13 mouse cellular contexts compared by ENCODE assay signal in the genomic region with DNA sequence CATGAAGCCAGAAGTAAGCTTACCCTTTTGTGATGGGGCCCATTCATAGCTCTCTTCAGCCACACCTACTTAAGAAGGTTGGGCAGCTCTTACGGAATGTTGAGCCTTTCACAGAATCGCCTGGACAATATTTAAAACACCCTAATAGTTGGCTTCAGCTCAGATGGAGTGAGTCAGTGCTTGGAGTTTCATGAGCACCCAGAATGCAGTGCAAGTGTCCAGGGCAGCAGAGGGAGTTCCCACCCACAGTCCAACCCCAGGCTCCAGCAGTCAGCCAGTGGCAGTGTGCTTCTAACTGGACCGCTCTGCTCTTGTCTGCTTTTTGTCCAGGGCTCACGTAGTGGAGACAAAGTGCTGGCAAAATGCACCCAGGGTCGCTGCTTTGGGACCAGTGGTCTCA. TPM values are rescaled to one million over a fixed set of nuclear protein-coding genes. Genes with fewer than 3 reads are reported as not detected.
DNase-seq lines count a peak whose midpoint lies in the region; ATAC-seq and TF ChIP-seq lines count a peak whose summit lies in the region.
"Had no signal": no experiment of that assay in that cellular context is flagged by ENCODE, and none has a peak within 500 bp of the region (broad histone marks: within the 10 kb centered on the region; RNA-seq: fewer than 3 reads in every experiment).

No protein-coding gene starts in this region.

- intact Hi-C loops in left cerebral cortex, postnatal 4 days (cut with DNase I) = no loop called here

- 44% methylated on average over 5 of the region's 5 CpGs for WGBS in lung, adult 2 months
- 45% methylated on average over 5 of the region's 5 CpGs for WGBS in lung, embryonic 15.5 days
- WGBS in thymus, adult 2 months = 79% methylated on average over 5 of the region's 5 CpGs

- no peak overlapping the region for H3K27ac ChIP-seq in lung, embryonic 15.5 days
- no peak overlapping the region for H3K27ac ChIP-seq in thymus, adult 2 months (ENCODE audit: control insufficient read depth, insufficient read depth, low read length)
- H3K27ac ChIP-seq: limb, embryonic 15.5 days had no signal

- DNase-seq in lung, adult 18-20 months = peak; percentile 20 to 47
- DNase-seq in lung, adult 2 months = no peak
- peak; percentile 21 for DNase-seq in heart, adult 8-10 months (ENCODE audit: low spot score)
- DNase-seq in thymus, adult 2 months = no peak
- DNase-seq in spleen, adult 12 weeks (ENCODE audit: low spot score) = no peak
- DNase-seq in left cerebral cortex, postnatal 4 days = no peak
- DNase-seq: cerebellum, adult 9-10 months; right cerebral cortex, adult 18-20 months had no signal

- H3K4me3 ChIP-seq in lung, adult 2 months (replicated peaks; ENCODE audit: extremely low read depth, low read depth, low read length) = no peak overlapping the region
- H3K4me3 ChIP-seq in lung, embryonic 15.5 days = no peak overlapping the region
- no peak overlapping the region for H3K4me3 ChIP-seq in thymus, adult 2 months (ENCODE audit: control insufficient read depth, insufficient read depth, low read length)
- H3K4me3 ChIP-seq: limb, embryonic 15.5 days had no signal

- peak; percentile 47; the same call in 1 of the 2 replicates for ATAC-seq in lung, embryonic 15.5 days (ENCODE audit: borderline replicate concordance, extremely low read depth, low FRiP score, low TSS enrichment)
- ATAC-seq: inflammation-experienced regulatory T-cells, adult 6 months had no signal

- H3K9ac ChIP-seq in lung, embryonic 15.5 days = no peak overlapping the region
- H3K9ac ChIP-seq: limb, embryonic 15.5 days had no signal

- H3K36me3 ChIP-seq in lung, embryonic 15.5 days = no peaks in the 10 kb centered on the region
- no peaks in the 10 kb centered on the region for H3K36me3 ChIP-seq in thymus, adult 2 months (ENCODE audit: control insufficient read depth, insufficient read depth, low read length)
- H3K36me3 ChIP-seq: limb, embryonic 15.5 days had no signal

- no peaks in the 10 kb centered on the region for H3K9me3 ChIP-seq in lung, embryonic 15.5 days
- H3K9me3 ChIP-seq: limb, embryonic 15.5 days had no signal

- H3K4me1 ChIP-seq in lung, adult 2 months (ENCODE audit: control insufficient read depth, insufficient read depth, low read length) = no peaks in the 10 kb centered on the region
- H3K4me1 ChIP-seq in lung, embryonic 15.5 days = 0 out of 2 replicates have a peak, but pooled peaks cover 5% of the 10 kb centered on the region
- no peaks in the 10 kb centered on the region for H3K4me1 ChIP-seq in thymus, adult 2 months (replicated peaks; ENCODE audit: control insufficient read depth, insufficient read depth, low read length)

- no peak overlapping the region for H3K4me2 ChIP-seq in lung, embryonic 15.5 days
- H3K4me2 ChIP-seq: limb, embryonic 15.5 days had no signal

- no peaks in the 10 kb centered on the region; the same call in 1 of the 2 replicates for H3K27me3 ChIP-seq in lung, embryonic 15.5 days
- H3K27me3 ChIP-seq in thymus, adult 2 months (ENCODE audit: control insufficient read depth, insufficient read depth, low read length) = no peaks in the 10 kb centered on the region

- no peak for TF ChIP-seq POLR2A in lung, adult 2 months (IDR thresholded peaks at IDR 0.05; ENCODE audit: borderline replicate concordance, extremely low read depth, low read depth, low read length)
- no peak for TF ChIP-seq POLR2A in thymus, adult 2 months (IDR thresholded peaks at IDR 0.05; ENCODE audit: control insufficient read depth, extremely low read depth, insufficient read depth, low read length, poor library complexity)

- no peak for TF ChIP-seq CTCF in lung, adult 2 months (IDR thresholded peaks at IDR 0.05; ENCODE audit: insufficient read depth, low read length)
- no peak for TF ChIP-seq CTCF in thymus, adult 2 months (IDR thresholded peaks at IDR 0.05; ENCODE audit: borderline replicate concordance, control insufficient read depth, extremely low read depth, insufficient read depth, low read length, poor library complexity)

RNA-seq across cellular contexts. Expression of gene Gjb5, which starts 13.6 kb away (rescaled TPM):
- polyA plus RNA-seq in lung, adult 2 months (2012; rRNA removed) = 1.3 and 1.9 TPM in 2 replicates
- under 1 TPM; 0.16 to 0.59 (median 0.30) TPM for total RNA-seq in heart, adult 8-10 months (2022)
- 0.57 and 0.60 TPM in 2 replicates for polyA plus RNA-seq in lung, embryonic 15.5 days (2015; fragmentation: Nextera tagmentation; extraction: Ambion mirVana)
- polyA plus RNA-seq in thymus, adult 2 months (2012; rRNA removed) = 0.27 and 0.78 TPM in 2 replicates
- total RNA-seq in left cerebral cortex, postnatal 4 days (2021) = under 1 TPM in 1 of 2 experiments, not detected in 1; 0.20 TPM
- polyA plus RNA-seq: inflammation-experienced regulatory T-cells, adult 6 months had no signal

RNA-seq across cellular contexts. Expression of gene Gjb4, which starts 17.7 kb away (rescaled TPM):
- 0.19 and 3.7 TPM in 2 replicates for polyA plus RNA-seq in lung, adult 2 months (2012; rRNA removed)
- total RNA-seq in heart, adult 8-10 months (2022) = not detected
- polyA plus RNA-seq in lung, embryonic 15.5 days (2015; fragmentation: Nextera tagmentation; extraction: Ambion mirVana) = 0.10 TPM in 1 of 2 replicates, not detected in the other
- polyA plus RNA-seq in thymus, adult 2 months (2012; rRNA removed) = 0.47 and 0.49 TPM in 2 replicates
- not detected for total RNA-seq in left cerebral cortex, postnatal 4 days (2021)
- polyA plus RNA-seq: inflammation-experienced regulatory T-cells, adult 6 months; neural tube, embryonic 11.5 days; testis, adult 2 months had no signal

RNA-seq across cellular contexts. Expression of gene Gjb3, which starts 40.9 kb away (rescaled TPM):
- 3.1 and 7.3 TPM in 2 replicates for polyA plus RNA-seq in lung, adult 2 months (2012; rRNA removed)
- total RNA-seq in heart, adult 8-10 months (2022) = under 1 TPM in 1 of 4 experiments, not detected in 3; 0.14 TPM
- polyA plus RNA-seq in lung, embryonic 15.5 days (2015; fragmentation: Nextera tagmentation; extraction: Ambion mirVana) = 1.6 and 2.0 TPM in 2 replicates
- 1.8 and 2.0 TPM in 2 replicates for polyA plus RNA-seq in thymus, adult 2 months (2012; rRNA removed)
- total RNA-seq in left cerebral cortex, postnatal 4 days (2021) = under 1 TPM; 0.60 to 0.70 TPM

RNA-seq across cellular contexts. Expression of gene Gja4, which starts 57.7 kb away (rescaled TPM):
- polyA plus RNA-seq in lung, adult 2 months (2012; rRNA removed) = 159 and 211 TPM in 2 replicates
- total RNA-seq in heart, adult 8-10 months (2022) = 10 to 100 TPM in 2 of 4 experiments, 1 to 10 TPM in 2; 7.5 to 10.8 (median 9.1) TPM
- 31.2 and 33.2 TPM in 2 replicates for polyA plus RNA-seq in lung, embryonic 15.5 days (2015; fragmentation: Nextera tagmentation; extraction: Ambion mirVana)
- polyA plus RNA-seq in thymus, adult 2 months (2012; rRNA removed) = 8.4 and 13.4 TPM in 2 replicates
- 10 to 100 TPM; 11.3 to 12.9 TPM for total RNA-seq in left cerebral cortex, postnatal 4 days (2021)

Comparison
In these comparisons a context has a peak if more than half of its experiments do, and no peak if none do; other contexts are left out.
1. DNase-seq: peak in lung, adult 18-20 months (2 of 2) and heart, adult 8-10 months (single experiment); none in lung, adult 2 months (single experiment), thymus, adult 2 months (single experiment), spleen, adult 12 weeks (single experiment) and left cerebral cortex, postnatal 4 days (single experiment).